Mouse (Mus musculus): ENCODE data around the gene Slc24a3.

Gene Slc24a3

DNA sequence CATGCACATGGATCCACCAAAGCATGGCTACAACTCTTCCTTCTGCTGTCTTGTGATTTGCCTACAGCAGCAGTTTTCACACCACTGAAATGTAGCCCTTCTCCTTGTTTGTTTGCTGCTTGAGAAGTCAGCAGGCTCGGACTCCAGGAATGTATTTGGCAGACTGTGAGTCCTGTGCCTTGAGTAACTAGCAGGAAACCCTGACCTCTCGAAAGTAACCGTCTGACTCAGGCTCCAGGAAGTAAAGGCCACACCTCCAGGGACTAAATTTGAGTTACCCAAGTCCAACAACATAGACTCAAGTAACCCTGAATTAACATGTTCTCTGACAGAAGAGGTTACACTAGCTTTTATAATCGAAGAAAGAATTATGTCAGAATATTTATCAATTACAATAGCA is 203.2 kb downstream of the Slc24a3 start:
- peak; percentile 89 for DNase-seq

DNA sequence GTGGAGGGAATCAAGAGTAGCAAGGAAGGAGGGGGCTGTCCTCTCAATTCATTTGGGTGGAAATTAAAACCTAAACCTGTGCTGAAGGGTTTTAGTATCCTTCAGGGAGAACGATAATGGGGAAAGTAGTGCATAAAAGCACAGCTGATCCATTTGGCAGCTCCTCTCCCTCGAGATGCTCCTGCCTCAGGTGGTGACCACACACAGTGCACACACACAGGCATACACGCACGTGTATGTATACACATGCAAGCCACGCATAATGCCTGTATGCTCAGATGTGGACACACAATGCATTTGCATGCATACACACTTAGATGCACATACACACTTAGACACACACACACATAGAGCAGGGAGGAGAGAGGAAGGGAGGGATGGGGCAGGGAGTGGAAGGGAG is 206.2 kb downstream of the Slc24a3 start:
- DNase-seq: peak; percentile 64

GRCm38 (mm10) chr2:145382908-145383770 is 215.6 kb downstream of the Slc24a3 start:
- peak; percentile 86 for DNase-seq

- peak; percentile 74 for DNase-seq
Measured at GRCm38 (mm10) chr2:145384221-145384620, 216.7 kb downstream of the Slc24a3 start.

- peak; percentile 40 for DNase-seq
Measured at GRCm38 (mm10) chr2:145385220-145385619, 217.7 kb downstream of the Slc24a3 start.

GRCm38 (mm10) chr2:145385773-145386172 is 218.2 kb downstream of the Slc24a3 start:
- DNase-seq: peak; percentile 44

DNA sequence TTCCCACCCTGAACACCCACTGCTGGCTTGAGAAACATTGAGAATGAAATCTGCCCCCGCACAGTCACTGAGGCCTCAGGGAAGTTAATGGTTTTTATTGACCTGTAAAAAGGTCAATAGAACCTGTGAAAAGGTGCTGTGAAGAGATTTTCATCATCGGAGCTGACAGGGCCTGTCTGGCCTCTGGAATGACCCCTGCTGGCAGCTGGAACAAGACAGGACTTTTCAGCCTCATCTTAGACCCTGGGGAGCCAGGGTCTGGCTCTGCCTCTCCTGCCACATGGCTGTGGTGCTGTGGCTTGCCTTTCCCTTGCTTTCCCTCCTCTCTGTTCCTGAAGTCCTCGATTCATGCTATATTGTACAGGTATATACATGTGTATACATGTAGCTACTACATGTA is 228.2 kb downstream of the Slc24a3 start:
- DNase-seq: peak; percentile 43

DNA sequence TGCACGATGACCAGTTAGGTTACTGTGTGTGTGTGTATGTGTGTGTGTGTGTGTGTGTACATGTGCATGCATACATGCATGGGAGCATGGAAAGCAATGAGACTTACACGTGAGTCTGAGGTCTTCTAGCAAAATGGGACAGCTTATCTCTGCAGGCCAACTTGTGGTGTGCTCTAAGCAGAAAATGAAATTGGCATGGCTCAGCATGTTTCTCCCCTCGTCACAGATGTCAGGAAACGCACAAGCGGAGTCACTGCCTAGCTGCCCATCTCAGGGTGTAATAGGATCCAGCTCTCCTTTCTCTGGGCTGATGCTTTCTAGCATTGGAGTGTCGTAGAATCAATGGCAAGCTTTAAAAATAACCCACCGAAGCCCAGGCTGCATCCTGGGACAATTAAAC is 229.0 kb downstream of the Slc24a3 start:
- DNase-seq: peak; percentile 45

- peak; percentile 45 for DNase-seq
Measured at GRCm38 (mm10) chr2:145397456-145398206, 230.1 kb downstream of the Slc24a3 start.

DNA sequence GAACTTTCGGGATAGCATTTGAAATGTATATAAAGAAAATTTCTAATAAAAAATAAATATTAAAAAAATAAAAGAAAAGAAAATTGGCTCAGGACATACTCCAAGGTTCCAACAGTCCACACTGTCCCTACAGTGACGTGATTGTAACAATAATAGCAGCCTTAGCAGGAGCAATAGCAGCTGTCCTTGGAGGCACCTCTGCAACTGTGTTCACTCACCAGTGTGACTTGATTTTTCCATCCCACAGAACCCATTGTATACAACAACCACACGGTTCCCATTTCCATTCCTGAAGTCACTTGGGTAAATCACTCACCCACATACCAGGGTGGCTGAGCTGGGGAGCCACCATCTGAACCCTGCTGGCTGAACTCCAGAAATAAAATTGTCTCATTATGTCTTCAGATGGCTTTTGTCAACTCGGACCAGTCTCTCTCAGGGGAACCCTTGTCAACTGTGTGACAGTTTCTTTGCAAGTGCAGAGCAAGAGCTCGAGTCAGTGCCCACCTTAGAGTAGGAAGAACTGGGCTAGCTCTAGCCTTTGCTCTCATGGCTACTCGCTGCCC is 233.8 kb downstream of the Slc24a3 start:
- DNase-seq: peak; percentile 83

- DNase-seq: peak; percentile 52
Measured at GRCm38 (mm10) chr2:145401996-145402395, 234.4 kb downstream of the Slc24a3 start.

DNA sequence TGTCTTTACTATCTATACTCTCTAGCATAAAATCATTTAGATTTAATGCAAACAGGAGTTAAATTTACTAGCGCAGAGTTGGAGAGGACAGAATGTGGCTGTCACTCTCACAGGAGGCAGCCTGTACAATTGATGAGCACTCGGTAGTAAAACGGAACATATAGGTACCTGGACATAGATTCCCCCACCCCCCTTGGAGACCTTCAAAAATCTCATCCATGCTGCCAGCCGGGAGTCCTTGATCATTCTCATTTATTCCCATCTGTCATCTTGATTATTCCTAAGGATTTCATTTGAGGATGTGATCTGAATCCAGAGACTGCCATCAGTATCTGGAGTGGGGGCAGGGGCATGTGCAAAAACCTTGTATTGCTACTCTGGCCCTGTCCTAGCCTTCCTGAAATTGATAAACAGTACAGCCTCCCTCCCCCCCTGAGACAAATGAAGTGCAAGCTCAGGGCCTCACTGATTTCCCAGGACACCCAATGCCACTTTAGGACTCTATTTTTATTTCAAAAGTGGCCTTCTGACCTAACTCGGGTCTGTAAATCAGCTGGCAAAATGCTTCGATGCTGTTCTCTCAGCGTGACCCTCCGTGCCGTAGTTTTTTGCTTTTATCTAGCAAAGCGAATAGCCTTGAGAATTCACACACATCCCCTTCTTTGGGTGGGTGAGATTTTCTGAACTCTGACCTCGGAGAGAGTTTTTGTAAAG is 237.4 kb downstream of the Slc24a3 start:
- peak; percentile 70 for DNase-seq

GRCm38 (mm10) chr2:145405746-145406145 is 238.2 kb downstream of the Slc24a3 start:
- DNase-seq: peak; percentile 56

- peak; percentile 35 for DNase-seq
Measured at GRCm38 (mm10) chr2:145417738-145418137, 250.2 kb downstream of the Slc24a3 start.

- DNase-seq: no peak
Measured at GRCm38 (mm10) chr2:145419078-145419477, 251.5 kb downstream of the Slc24a3 start.

DNA sequence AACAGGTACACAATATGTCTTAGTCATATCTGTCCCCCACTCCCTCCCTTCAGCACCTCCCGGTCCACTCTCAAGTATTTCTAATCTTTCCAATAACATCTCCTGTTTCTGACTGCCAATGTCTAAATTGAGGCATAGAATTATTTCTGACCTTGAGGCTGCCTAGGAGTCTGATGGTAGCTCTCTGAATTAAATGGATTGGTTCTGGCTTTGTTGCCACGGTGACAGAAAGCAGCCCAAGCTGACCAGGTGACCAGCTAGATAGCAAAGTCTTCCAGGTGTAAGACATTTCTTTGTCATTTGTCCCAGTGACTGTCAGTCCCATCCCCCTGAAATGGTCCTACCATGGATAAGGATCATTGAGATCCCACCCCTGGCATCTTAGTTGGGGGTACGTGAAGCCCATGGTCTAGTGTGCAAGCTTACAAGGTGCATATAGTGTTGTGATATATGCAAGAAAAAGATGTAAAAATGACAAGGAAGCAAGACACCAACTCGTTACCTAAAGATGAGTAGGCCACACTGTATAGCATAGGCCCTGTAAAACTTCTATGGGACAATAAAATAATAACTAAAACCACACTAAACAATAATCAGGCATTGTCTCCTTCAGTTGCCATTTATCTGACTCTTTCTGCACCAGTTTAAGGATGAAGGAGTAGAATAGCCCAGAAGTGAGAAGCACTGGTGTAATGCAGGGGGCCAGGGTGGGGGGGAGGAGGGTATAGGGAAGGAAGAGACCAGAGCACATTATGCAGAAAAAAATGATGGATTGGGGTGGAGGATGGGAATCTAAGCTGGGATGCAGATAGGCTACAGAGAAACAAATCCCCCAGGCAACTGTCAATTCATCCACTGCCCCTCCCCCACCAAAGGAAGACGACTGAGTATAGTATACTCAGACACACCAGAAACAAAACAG is 253.7 kb downstream of the Slc24a3 start:
- DNase-seq: peak; percentile 40

- peak; percentile 60 for DNase-seq
Measured at GRCm38 (mm10) chr2:145421889-145422212, 254.3 kb downstream of the Slc24a3 start.

GRCm38 (mm10) chr2:145429982-145430381 is 262.4 kb downstream of the Slc24a3 start:
- DNase-seq: peak; percentile 66

GRCm38 (mm10) chr2:145434068-145434467 is 266.5 kb downstream of the Slc24a3 start:
- peak; percentile 14 for DNase-seq

DNA sequence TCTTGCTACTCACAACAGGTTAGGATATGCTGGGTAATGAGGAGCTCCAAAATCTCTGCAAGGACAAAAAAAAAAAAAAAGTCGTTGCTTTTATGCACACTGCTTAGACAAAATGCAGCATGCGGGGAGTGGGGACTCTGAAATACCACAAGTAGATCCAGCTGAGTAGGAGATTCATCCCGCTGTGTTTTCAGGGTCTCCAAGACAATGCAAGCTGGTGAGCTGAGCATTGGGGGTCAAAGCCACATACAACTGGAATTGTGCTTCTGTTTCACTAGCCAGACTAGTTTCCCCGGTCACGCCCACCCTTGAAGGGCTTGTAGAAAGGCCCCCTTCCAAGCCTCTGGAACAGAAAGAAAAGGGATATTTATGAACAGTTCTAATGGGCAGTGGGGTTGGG is 270.8 kb downstream of the Slc24a3 start:
- DNase-seq: peak; percentile 57

- DNase-seq: peak; percentile 5
Measured at GRCm38 (mm10) chr2:145439755-145440154, 272.2 kb downstream of the Slc24a3 start.

Data from heart, adult 11 months (tissue).